Comparison of ENCODE assay signal across 8 mouse cellular contexts in the genomic region with DNA sequence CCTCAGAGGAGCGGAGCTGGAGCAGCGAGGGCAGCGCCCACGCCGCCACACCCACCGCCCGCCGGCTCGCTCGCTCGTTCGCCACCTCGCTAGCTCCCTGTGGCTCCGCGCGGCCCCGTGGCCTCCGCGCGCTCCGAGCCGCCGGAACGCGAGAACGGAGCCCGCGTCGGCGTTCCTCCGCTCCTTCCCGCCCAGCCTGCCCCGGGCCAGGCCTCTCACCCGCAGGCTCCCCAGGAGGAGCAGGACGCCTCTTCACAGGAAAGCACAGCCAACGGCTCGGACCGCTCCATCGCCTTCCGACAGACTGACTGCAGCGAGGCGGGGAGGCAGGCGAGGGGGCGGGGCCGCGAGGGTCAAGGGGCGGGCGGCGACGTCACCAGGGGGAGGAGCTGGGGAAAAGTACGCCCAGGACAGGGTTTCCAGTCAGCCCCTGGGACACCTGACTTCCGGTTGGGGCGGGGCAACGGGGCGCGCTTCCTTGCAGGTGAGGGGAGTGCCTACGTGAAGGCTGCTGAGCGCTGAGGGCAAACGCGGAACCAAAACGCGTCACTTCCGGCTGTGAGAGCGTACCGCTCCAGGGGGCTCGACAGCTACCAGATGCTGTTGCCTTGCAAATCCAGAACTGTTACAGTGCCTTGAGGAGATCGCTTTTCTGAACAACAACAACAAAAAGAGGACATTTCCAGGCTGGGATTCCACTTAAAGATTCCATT. TPM values are rescaled to one million over a fixed set of nuclear protein-coding genes. Genes with fewer than 3 reads are reported as not detected.
DNase-seq lines count a peak whose midpoint lies in the region; ATAC-seq lines count a peak whose summit lies in the region.

A gene (minus strand): TSS at position 355 of the 713 bp plus-strand sequence.

- peak within 1 kb of the TSS; percentile 77 for H3K4me2 ChIP-seq in forebrain, embryonic 14.5 days (ENCODE audit: low read length)
- H3K4me2 ChIP-seq in neural tube, embryonic 15.5 days, result peak within 1 kb of the TSS; percentile 71

- intact Hi-C loops in heart, postnatal 14 days (cut with DNase I), result loop anchor here (5.0 kb wide), 1 partner anchor 105 kb away; a partner anchor contains a TSS

- peak within 1 kb of the TSS; percentile 86 for H3K4me3 ChIP-seq in forebrain, embryonic 14.5 days (ENCODE audit: low read depth, low read length)
- peak within 1 kb of the TSS; percentile 79 for H3K4me3 ChIP-seq in neural tube, embryonic 15.5 days (replicated peaks)

- peaks cover 7% of the 10 kb centered on the region for H3K4me1 ChIP-seq in forebrain, embryonic 14.5 days (ENCODE audit: control insufficient read depth, insufficient read depth, low read length)
- peaks cover 16% of the 10 kb centered on the region for H3K4me1 ChIP-seq in neural tube, embryonic 15.5 days

- H3K27ac ChIP-seq in forebrain, embryonic 14.5 days (ENCODE audit: low read depth, low read length), result peak within 1 kb of the TSS; percentile 95
- peak within 1 kb of the TSS; percentile 97 for H3K27ac ChIP-seq in neural tube, embryonic 15.5 days (replicated peaks)

- peaks cover 9% of the 10 kb centered on the region for H3K36me3 ChIP-seq in forebrain, embryonic 14.5 days (ENCODE audit: control insufficient read depth, insufficient read depth, low read length)
- H3K36me3 ChIP-seq in neural tube, embryonic 15.5 days, result peaks cover 12% of the 10 kb centered on the region; the same call in 1 of the 2 replicates

- peak; percentile 99 for DNase-seq in ES-CJ7 (ENCODE audit: low read depth, low spot score)
- peak; percentile 99 for DNase-seq in cerebellum, adult 11 months
- DNase-seq in forebrain, embryonic 14.5 days (ENCODE audit: low spot score), result peak; percentile 99
- DNase-seq in heart, postnatal 14 days, result peak; percentile 97 to 99
- DNase-seq in layer of hippocampus, adult 11-12 months (ENCODE audit: low spot score), result peak; percentile 98
- DNase-seq in lung, adult 18-20 months, result peak; percentile 99
- peak; percentile 100 for DNase-seq in testis, postnatal 14 days (ENCODE audit: low spot score)

- peak; percentile 99 for ATAC-seq in forebrain, embryonic 14.5 days
- peak; percentile 100 for ATAC-seq in neural tube, embryonic 15.5 days (ENCODE audit: low FRiP score)

- H3K27me3 ChIP-seq in forebrain, embryonic 14.5 days (replicated peaks; ENCODE audit: control insufficient read depth, insufficient read depth, low read length), result no peaks in the 10 kb centered on the region
- H3K27me3 ChIP-seq in neural tube, embryonic 15.5 days (replicated peaks), result no peaks in the 10 kb centered on the region

- peak within 1 kb of the TSS; percentile 87 for H3K9ac ChIP-seq in forebrain, embryonic 14.5 days (ENCODE audit: low read length)
- peak within 1 kb of the TSS; percentile 82 for H3K9ac ChIP-seq in neural tube, embryonic 15.5 days (replicated peaks)

- WGBS in forebrain, embryonic 14.5 days, result under 1% methylated on average over 58 of the region's 67 CpGs
- under 1% methylated on average over 65 of the region's 67 CpGs for WGBS in neural tube, embryonic 15.5 days

- no peaks in the 10 kb centered on the region for H3K9me3 ChIP-seq in forebrain, embryonic 14.5 days (replicated peaks; ENCODE audit: control insufficient read depth, low read length)
- no peaks in the 10 kb centered on the region for H3K9me3 ChIP-seq in neural tube, embryonic 15.5 days (replicated peaks)

RNA-seq across cellular contexts. Expression of the gene that starts here (rescaled TPM):
- 18.9 and 25.9 TPM in 2 replicates for polyA plus RNA-seq in forebrain, embryonic 14.5 days (2014; fragmentation: Nextera tagmentation; extraction: Ambion mirVana)
- 1 to 10 TPM; 5.8 to 7.2 TPM for total RNA-seq in heart, postnatal 14 days (2021)
- 11.9 and 12.0 TPM in 2 replicates for polyA plus RNA-seq in neural tube, embryonic 15.5 days (2015; fragmentation: Nextera tagmentation; extraction: Ambion mirVana)

Comparison
In these comparisons a context has a peak if more than half of its experiments do, and no peak if none do; other contexts are left out.
1. Peak in every context shown above with its lines: DNase-seq, ATAC-seq, H3K4me3 ChIP-seq and H3K27ac ChIP-seq.